Mouse (Mus musculus) limb, embryonic 10.5 days (tissue): Measurements from ENCODE around the gene Mxra7. TPM values are rescaled to one million over a fixed set of nuclear protein-coding genes. Genes with fewer than 3 reads are reported as not detected.

Experiments
- DNase-seq: peaks from one replicate; pipeline ENCODE4 v3.0.0-alpha.2; 2017; ENCODE audit warnings: low spot score
- H3K27ac ChIP-seq: fragments of 300-500 bp; sonication (generic); 2 replicates; pipeline ENCODE4 v1.5.1; 2016; ENCODE audit warnings: mild to moderate bottlenecking
- H3K27me3 ChIP-seq: fragments of 300-500 bp; sonication (generic); 2 replicates; pipeline ENCODE4 v1.6.1; 2016; ENCODE audit warnings: low read depth, mild to moderate bottlenecking; ENCODE audit not compliant: poor library complexity, severe bottlenecking
- H3K36me3 ChIP-seq: fragments of 300-500 bp; sonication (generic); 2 replicates; pipeline ENCODE4 v1.6.1; 2016; ENCODE audit warnings: mild to moderate bottlenecking, moderate library complexity
- H3K4me1 ChIP-seq: fragments of 300-500 bp; sonication (generic); 2 replicates; pipeline ENCODE4 v1.6.1; 2016
- H3K4me3 ChIP-seq: fragments of 300-500 bp; sonication (generic); 2 replicates; pipeline ENCODE4 v1.5.1; 2016; ENCODE audit warnings: mild to moderate bottlenecking, moderate library complexity
- H3K9me3 ChIP-seq: fragments of 300-500 bp; sonication (generic); replicated peaks from 2 replicates; pipeline ENCODE4 v1.6.1; 2016; ENCODE audit warnings: mild to moderate bottlenecking
- WGBS: fragments of 180-500 bp; shearing (Covaris S2); methylation state at CpG from one replicate; pipeline ENCODE4 v1.1.7; 2016; 5-methylcytosine and 5-hydroxymethylcytosine counted together
- polyA plus RNA-seq: library from polyadenylated mRNA; unstranded; fragments of >200 nt; fragmentation: Nextera tagmentation; extraction: Ambion mirVana; gene quantifications from 2 replicates; pipeline ENCODE4 v1.2.1, GENCODE M21; 2016

The Mxra7 gene
- polyA plus RNA-seq, 1 experiment from 2014 or later, result 14.9 TPM

DNA sequence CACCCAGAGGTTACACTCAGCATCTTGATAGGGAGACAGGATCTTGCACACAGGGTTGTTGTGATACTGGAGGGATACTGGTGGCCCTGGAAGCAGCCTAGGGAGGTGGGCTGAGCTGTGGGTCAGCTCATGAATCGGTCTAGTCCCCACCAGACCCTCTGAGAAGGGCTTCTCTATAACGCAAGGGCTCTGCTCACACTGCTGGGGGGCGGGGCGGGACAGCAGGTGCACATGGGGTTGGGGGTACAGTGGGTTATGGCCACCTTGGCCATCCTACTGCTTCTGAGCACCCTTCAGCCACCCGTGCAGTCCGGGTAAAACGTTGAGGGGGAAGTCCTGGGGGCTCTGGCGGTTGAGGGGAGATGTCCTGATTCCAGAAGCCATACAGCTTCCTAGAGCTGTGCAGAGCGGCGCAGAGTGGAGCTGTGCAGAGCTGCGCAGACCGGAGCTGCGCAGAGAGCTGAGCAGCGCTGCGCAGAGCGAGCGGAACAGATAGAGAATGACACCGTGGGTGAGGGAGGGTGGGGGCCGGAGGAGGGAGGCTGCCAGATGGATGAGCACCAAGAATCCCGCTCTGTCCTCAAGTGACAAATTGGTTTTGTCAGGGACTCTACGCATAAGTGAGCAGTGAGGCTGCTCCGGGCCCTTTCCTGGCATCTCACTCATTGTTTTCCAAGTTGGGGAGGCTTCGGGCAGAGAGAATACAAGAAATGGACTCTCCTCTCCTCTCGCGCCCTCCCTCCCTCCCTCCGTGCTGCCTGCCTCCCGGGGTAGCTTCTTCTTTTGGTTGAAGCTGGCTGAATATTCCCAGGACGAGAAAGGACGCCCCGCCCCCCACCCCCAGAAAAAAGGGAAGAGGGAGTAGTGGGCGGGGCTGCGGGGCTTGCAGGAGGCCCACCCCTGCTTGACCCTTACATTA lies 16.6 kb downstream of the Mxra7 start:
- Histone ChIP-seq H3K4me3 (peak overlapping the region; percentile 54), H3K36me3 (no peaks in the 10 kb centered on the region), H3K9me3 (no peaks in the 10 kb centered on the region), H3K4me1 (peaks cover 70% of the 10 kb centered on the region), H3K27ac (peak overlapping the region; percentile 63), H3K27me3 (peaks cover 20% of the 10 kb centered on the region)
- WGBS, result 6% methylated on average over 32 of the region's 32 CpGs
- peak; percentile 56 for DNase-seq

DNA sequence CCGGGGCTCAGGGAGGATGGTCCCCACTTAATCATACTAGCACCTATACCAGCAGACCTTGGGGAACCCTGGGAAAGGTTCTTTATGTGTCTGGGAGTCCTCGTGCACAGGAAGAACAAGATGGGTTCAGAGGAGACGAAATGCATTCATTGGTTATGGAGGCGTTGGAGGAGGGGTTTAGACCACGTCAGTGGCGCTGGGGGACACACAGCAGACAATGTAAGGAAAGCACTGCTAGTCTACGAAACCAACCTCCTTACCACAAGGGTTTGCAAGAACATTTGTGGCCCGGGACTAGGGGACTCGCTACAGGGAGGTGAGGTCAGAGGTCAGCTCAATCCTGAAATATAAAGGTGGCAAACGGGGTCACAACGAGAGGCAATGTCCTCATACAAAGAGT lies 17.3 kb downstream of the Mxra7 start:
- Histone ChIP-seq H3K4me1 (peaks cover 63% of the 10 kb centered on the region), H3K9me3 (no peaks in the 10 kb centered on the region), H3K27me3 (peaks cover 20% of the 10 kb centered on the region), H3K4me3 (peak overlapping the region; percentile 54; the same call in 1 of the 2 replicates), H3K27ac (peak overlapping the region; percentile 40), H3K36me3 (no peaks in the 10 kb centered on the region)
- WGBS, result 68% methylated on average over 11 of the region's 11 CpGs
- DNase-seq, result no peak

DNA sequence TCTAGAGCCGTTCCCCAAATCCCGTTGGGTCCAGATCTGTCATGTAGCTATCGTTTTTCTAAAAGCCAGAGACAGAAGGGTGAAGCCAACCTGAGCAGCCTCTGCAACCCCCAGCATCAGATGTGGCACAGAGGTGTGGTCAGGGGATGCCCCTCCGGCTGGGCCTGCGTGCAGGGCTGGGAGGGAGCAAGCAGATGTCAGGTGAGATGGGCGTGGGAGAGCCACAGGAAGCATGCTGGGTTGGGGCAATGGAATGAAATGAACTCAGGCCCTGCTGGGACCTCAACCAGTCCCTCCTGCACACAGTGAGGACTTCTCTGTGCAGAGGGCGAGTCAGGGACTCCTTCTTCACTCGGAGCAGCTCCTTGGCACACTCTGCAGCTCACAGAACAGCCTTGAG lies 18.3 kb downstream of the Mxra7 start:
- Histone ChIP-seq H3K27ac (0 out of 2 replicates have a peak overlapping the region, but pooled peaks have one; percentile 40), H3K36me3 (no peaks in the 10 kb centered on the region), H3K4me3 (no peak overlapping the region), H3K27me3 (peaks cover 20% of the 10 kb centered on the region), H3K4me1 (peaks cover 53% of the 10 kb centered on the region), H3K9me3 (no peaks in the 10 kb centered on the region)
- no peak for DNase-seq
- 78% methylated on average over 8 of the region's 8 CpGs for WGBS

DNA sequence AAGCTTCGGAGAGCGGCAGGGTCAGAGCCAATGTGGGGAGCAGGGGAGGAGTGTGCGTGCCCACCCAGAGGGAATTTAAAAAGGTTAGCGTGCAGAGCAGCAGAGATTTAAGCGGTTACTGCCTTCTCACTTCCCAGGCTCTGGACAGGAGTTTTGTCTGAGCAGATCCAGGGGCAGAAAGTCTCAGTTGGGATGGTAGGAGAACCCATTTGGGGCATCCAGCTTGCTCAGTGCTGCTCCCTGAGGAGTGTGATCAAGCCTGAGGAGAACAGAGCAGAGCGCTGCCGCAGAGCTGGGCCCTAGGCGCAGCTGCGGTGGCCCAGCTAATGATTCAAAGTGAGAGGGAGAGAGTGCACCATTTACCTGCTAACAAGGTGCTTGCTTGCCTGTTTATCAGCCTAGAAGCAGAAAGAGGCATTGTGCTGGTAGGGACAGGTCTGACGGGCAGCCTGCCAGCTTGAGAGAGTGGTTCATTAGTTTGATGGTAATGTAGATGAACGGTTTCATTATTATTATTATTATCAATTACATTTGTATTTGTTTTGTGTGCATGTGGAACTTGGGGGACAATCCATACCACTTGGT lies 18.9 kb downstream of the Mxra7 start:
- WGBS, result 75% methylated on average over 11 of the region's 11 CpGs
- Histone ChIP-seq H3K27ac (no peak overlapping the region), H3K4me3 (no peak overlapping the region), H3K9me3 (no peaks in the 10 kb centered on the region), H3K36me3 (no peaks in the 10 kb centered on the region), H3K27me3 (peaks cover 20% of the 10 kb centered on the region), H3K4me1 (peaks cover 47% of the 10 kb centered on the region)
- DNase-seq, result no peak

DNA sequence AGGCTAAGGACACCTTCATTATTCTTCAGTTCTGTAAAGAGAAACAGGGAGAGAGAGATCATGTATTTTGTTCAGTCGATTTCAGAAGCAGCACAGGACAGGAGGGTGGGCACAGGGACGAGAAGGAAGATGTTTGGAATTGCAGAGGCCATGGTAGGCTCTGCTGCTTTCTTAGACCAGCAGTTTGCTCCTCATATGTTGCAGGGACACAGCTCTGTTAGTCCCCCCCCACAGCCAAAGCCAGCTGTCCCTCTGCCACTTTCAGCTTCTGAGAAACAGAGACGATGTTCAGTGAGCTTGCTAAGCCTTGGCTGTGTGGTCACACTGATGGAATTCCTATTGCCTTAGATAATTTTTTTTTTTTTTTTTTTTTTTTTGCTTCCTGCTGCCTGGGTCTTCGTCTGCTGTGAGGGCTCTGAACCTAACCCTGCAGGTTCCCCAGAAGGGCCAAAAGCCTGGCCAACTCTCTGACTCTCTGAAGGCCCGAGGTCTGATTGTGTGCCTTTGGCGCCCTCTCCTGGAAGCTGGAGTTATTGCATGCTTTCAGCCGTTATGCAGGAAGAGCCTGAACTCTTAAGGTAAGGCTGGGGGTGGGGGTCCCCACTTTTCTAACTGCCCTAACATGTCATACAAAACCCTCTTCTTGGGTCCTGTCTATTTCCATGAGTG lies 19.8 kb downstream of the Mxra7 start:
- H3K27ac ChIP-seq, result peak overlapping the region; percentile 61; the same call in 1 of the 2 replicates
- peaks cover 20% of the 10 kb centered on the region for H3K27me3 ChIP-seq
- peak; percentile 90 for DNase-seq
- H3K4me3 ChIP-seq, result no peak overlapping the region
- H3K4me1 ChIP-seq, result peaks cover 39% of the 10 kb centered on the region
- no peaks in the 10 kb centered on the region for H3K9me3 ChIP-seq
- WGBS, result 32% methylated on average over 7 of the region's 7 CpGs
- H3K36me3 ChIP-seq, result no peaks in the 10 kb centered on the region

DNA sequence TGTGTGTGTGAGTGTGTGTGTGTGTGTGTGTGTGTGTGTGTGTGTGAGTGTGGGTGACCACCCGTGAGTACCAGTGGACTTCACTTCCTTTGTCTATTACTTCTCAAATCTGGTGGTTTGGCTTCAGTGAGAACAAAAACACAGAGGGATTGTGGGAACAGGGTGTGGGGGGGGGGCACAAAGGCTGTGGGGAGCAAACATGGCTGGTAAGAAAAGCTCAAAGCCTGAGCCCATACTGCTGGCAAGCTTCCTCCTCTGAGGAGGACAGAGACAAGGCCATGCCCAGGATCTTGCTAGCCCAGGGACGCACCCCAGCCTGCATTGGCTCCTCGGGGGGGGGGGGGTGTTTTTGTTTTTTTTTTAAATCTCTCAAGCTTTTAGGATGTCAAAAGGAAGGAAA lies 20.3 kb downstream of the Mxra7 start:
- Histone ChIP-seq H3K9me3 (no peaks in the 10 kb centered on the region), H3K4me3 (no peak overlapping the region), H3K27me3 (peaks cover 20% of the 10 kb centered on the region), H3K4me1 (peaks cover 33% of the 10 kb centered on the region), H3K27ac (peak overlapping the region; percentile 61), H3K36me3 (no peaks in the 10 kb centered on the region)
- 96% methylated on average over 3 of the region's 3 CpGs for WGBS
- DNase-seq, result no peak

DNA sequence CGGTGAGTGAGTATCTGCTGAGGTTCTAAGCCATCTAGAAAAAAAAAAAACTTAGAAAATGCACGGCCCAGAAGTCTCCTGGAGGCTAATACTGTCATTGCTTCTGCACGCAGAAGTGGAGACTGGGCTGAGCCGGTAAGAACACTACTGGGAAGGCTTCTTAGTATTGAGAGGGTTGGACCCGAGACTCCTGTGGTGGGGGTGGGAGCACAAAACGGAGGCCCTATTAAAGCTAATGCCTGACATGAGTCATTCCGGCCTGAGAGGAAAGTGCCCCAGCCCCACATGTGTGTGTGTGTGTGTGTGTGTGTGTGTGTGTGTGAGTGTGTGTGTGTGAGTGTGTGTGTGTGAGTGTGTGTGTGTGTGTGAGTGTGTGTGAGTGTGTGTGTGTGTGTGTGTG lies 20.7 kb downstream of the Mxra7 start:
- WGBS, result 76% methylated on average over 7 of the region's 7 CpGs
- H3K36me3 ChIP-seq, result no peaks in the 10 kb centered on the region
- no peak for DNase-seq
- peaks cover 20% of the 10 kb centered on the region for H3K27me3 ChIP-seq
- no peak overlapping the region for H3K4me3 ChIP-seq
- H3K27ac ChIP-seq, result no peak overlapping the region
- peaks cover 29% of the 10 kb centered on the region for H3K4me1 ChIP-seq
- no peaks in the 10 kb centered on the region for H3K9me3 ChIP-seq

DNA sequence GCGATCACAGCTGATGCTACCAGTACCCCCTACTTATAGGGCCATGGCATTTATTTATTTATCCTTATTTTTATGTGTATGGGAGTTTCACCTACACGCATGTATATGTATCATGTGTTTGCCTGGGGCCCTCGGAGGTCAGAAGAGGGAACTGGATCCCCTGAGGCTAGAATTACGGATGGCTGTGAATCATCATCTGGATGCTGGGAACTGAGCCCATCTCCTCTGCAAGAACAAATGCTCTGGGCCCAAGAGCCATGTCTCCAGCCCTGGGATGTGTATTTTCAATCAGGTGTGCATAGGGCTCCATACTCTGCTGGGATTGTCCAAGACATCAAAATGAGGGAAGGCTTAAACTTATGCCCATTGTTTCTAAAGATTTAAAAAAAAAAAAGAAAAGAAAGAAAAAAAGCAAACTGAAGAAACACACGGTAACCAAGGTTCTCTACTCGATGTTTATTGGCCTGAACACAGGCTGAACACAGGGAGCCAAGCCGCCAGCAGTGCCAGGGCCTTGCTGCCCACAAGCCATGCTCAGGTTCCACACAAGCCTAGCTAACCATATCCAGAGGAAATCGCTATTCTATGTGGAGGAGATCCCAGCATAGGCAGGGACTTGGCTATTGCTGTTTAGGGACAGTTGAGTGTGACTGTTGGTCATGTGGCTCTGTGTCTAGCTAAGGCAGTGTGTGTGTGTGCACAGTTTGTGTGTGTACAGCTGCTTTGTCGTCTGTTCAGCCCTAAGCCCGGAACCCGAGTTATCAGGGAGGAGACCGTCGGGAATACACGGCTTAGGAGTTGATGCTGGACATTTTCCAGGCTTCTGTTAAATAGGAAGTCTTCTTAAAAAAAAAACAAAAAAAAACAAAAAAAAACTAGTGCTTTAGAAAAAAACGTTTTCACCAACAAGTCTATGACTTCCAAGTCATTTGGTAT lies 21.4 kb downstream of the Mxra7 start:
- peaks cover 22% of the 10 kb centered on the region for H3K4me1 ChIP-seq
- H3K27ac ChIP-seq, result no peak overlapping the region
- no peaks in the 10 kb centered on the region for H3K9me3 ChIP-seq
- H3K4me3 ChIP-seq, result no peak overlapping the region
- 88% methylated on average over 15 of the region's 15 CpGs for WGBS
- H3K27me3 ChIP-seq, result peaks cover 20% of the 10 kb centered on the region
- no peak for DNase-seq
- no peaks in the 10 kb centered on the region for H3K36me3 ChIP-seq

DNA sequence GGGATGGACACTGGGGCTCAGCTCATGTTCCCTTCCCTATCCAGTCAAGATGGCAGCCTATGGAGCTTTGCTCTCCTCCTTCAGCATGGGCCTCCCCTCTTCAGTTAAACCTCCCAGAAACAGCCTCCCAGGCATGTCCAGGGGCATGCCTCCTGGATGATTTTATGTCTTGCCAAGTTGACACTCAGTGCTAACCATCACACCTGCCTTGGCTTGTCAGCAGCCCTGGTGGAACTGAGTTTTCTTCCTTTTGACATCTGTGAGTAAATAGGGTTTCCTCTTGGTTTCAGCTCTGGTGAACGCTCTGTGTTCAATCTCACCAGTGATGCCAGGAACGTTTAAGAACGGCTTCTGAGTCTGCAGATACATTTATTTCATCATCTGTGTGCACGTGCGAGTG lies 25.1 kb downstream of the Mxra7 start:
- Histone ChIP-seq H3K36me3 (no peaks in the 10 kb centered on the region), H3K27ac (no peak overlapping the region), H3K27me3 (no peaks in the 10 kb centered on the region), H3K4me3 (no peak overlapping the region), H3K9me3 (no peaks in the 10 kb centered on the region), H3K4me1 (peaks cover 5% of the 10 kb centered on the region; the same call in 1 of the 2 replicates)
- 91% methylated on average over 5 of the region's 5 CpGs for WGBS
- no peak for DNase-seq

DNA sequence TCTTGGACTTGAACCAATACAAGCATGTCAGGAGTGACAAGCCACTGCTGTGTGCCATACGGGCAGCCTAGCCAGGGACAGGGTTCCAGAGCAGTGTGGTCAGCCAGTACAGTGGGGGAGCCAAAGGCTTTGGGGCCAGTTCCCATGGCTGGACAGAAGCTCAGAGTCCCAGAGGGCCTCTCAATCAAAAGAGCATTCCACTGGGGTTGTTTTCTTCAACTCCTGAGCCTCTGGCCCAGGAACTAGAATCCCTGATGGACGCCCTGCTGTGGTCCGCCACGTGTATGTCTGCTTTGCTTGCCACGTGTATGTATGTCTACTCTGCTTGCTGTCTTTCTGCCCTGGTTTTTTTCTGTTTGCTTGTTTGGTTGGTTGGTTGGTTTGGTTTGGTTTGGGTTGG lies 26.7 kb downstream of the Mxra7 start:
- 77% methylated on average over 5 of the region's 5 CpGs for WGBS
- H3K9me3 ChIP-seq, result no peaks in the 10 kb centered on the region
- no peak for DNase-seq
- no peaks in the 10 kb centered on the region for H3K27me3 ChIP-seq
- H3K36me3 ChIP-seq, result no peaks in the 10 kb centered on the region
- H3K27ac ChIP-seq, result no peak overlapping the region
- peaks cover 5% of the 10 kb centered on the region; the same call in 1 of the 2 replicates for H3K4me1 ChIP-seq
- H3K4me3 ChIP-seq, result no peak overlapping the region

DNA sequence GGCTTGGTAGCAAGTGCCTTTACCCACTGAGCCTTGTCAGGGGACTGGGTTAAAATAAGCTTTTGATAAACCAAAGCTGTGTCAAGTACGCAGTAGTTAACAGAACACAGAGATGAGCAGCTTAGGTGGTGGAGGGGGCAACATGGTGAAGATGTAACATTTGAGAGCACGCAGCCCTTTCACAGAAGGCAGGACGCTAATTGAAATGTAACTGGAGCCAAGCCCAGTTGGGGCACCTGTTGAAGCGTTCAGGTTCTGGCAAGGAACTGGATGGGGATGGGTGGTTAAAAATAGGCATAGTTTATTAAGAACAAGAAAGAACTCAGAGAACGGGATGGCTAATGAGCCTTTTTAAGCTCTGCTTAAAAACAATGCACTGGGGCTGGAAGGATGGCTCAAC lies 28.5 kb downstream of the Mxra7 start:
- H3K27ac ChIP-seq, result no peak overlapping the region
- no peaks in the 10 kb centered on the region for H3K9me3 ChIP-seq
- no peaks in the 10 kb centered on the region for H3K36me3 ChIP-seq
- H3K4me3 ChIP-seq, result no peak overlapping the region
- peaks cover 8% of the 10 kb centered on the region; the same call in 1 of the 2 replicates for H3K4me1 ChIP-seq
- DNase-seq, result no peak
- WGBS, result 92% methylated on average over 5 of the region's 5 CpGs
- no peaks in the 10 kb centered on the region for H3K27me3 ChIP-seq

DNA sequence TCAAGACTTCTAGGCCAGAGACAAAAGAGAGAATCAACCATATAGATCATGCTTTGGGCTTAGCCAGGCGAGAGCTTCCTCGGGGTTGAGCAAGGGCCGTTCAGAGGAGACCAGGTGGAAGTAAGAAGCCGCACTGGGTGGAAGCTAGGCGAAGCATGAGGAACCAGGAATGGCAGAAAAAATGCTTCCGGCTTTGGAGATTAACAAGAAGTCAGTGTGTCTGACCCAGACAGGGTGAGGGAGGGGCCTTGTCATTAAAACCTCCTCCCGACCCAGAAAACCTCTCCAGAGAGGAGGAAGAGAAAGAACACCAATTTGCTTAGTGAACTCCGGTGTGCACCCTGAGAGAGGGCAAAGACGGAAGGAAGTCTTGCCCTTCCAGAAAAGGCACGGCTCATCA lies 43.6 kb downstream of the Mxra7 start:
- no peak for DNase-seq
- Histone ChIP-seq H3K4me3 (no peak overlapping the region), H3K36me3 (no peaks in the 10 kb centered on the region), H3K4me1 (peaks cover 10% of the 10 kb centered on the region), H3K9me3 (no peaks in the 10 kb centered on the region), H3K27ac (peak overlapping the region; percentile 34; the same call in 1 of the 2 replicates), H3K27me3 (no peaks in the 10 kb centered on the region)
- 93% methylated on average over 10 of the region's 10 CpGs for WGBS
